Mouse (Mus musculus) spleen, embryonic (tissue): ENCODE data around the gene Pxdc1.

Experiments used
- CTCF ChIA-PET: fragments of 350-600 bp; sonication (Branson Sonifier 250); formaldehyde crosslinking; loops from one replicate; lab custom pipeline; 2022; lab: Charles Lee

Gene Pxdc1

GRCm38 (mm10) chr13:34652016-34652352 lies 1.3 kb downstream of the Pxdc1 start:
- CTCF ChIA-PET: interaction anchor here (0.7 to 1.5 kb wide), 2 partner anchors 52 to 402 kb away, joined by 3 read pairs; no protein-coding TSS in a partner anchor

- CTCF ChIA-PET: interaction anchor here (0.7 to 1.5 kb wide), 2 partner anchors 52 to 401 kb away, joined by 3 read pairs; no protein-coding TSS in a partner anchor
Observed at GRCm38 (mm10) chr13:34651474-34651991, 1.8 kb downstream of the Pxdc1 start.

- CTCF ChIA-PET: no interaction called here
Observed at GRCm38 (mm10) chr13:34650953-34651352, 2.3 kb downstream of the Pxdc1 start.

DNA sequence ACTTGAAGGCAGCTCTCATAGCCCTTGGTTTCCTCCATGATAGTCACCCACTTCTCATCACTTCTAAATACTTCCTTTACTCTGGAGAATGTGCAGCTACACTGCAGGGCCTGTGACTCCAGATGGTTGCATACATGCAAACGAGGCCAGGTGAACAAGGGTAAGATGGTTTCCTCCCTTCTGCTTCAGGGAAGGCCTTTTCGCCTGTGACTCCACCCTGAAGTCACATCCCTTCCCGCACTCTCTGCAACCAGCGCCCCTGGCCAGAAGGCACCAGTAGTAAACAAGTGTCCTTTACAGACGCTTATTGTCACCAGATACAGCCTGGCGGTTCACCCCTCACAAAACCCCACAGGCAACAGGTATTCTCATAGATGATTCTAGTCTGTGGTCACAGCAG lies 2.9 kb downstream of the Pxdc1 start:
- CTCF ChIA-PET: no interaction called here

GRCm38 (mm10) chr13:34647751-34648150 lies 5.5 kb downstream of the Pxdc1 start:
- CTCF ChIA-PET: interaction anchor here (0.5 kb wide), 1 partner anchor 20 kb away, joined by 5 read pairs; no protein-coding TSS in a partner anchor

DNA sequence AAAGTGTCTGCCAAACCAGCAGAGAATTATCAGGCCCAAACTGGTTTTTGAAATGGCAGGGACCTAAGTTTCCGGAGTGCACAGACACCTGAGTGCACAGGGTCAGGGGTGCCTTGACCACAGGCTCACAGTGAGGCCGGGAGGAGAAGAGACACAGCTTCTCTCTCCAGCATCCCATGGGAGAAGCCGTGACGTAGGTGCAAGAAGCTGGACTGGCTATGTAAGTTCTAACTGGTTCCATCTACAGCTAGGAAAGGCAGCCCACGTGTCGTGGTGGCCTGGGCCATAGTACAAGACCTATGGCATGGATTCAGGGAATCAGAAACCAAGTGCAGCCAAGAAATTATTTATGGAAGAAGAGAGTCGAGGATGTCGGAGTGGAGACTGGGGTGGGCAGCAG lies 6.1 kb downstream of the Pxdc1 start:
- CTCF ChIA-PET: no interaction called here

GRCm38 (mm10) chr13:34646240-34646750 lies 7.0 kb downstream of the Pxdc1 start:
- CTCF ChIA-PET: no interaction called here

DNA sequence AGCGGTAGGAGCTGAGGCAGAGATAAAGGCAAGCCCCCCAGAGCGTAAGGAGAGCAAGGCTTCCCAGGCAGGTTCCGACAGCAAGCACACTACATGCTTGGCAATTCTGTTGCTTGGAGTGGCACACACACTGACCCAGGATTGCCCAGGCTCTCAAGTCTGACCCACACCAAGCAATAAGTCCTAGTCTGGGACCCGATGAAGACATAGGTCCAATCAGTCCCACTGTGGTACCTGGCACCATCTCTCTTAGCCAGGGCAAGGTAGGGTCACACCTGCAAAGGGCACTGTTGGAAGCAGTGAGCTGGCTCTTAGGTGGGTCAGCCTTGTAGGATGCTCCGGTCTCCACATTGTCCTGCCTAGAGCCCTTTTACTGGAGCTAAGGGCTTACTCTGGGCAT lies 7.8 kb downstream of the Pxdc1 start:
- CTCF ChIA-PET: no interaction called here

GRCm38 (mm10) chr13:34644401-34644800 lies 8.9 kb downstream of the Pxdc1 start:
- CTCF ChIA-PET: interaction anchor here (1.3 kb wide), 1 partner anchor 220 kb away, joined by 4 read pairs; no protein-coding TSS in a partner anchor

DNA sequence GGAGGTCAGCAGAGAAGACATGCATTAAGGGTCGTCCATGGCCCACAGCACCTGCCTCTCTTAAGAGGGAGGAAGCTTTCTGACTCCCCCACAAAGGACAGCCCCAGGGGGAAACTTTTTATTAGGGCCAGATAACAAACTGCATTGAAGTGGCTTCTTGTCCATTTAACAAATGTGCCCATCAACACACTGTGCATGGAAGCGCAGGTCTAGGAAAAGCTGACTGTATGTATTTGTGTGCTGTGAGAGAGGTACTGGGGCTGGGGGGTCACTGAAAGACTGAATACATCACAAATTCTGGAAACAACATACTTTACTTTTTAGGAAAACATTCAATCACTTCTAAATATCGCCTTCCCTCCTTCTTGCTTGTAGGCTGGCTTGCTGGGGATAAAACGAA lies 9.4 kb downstream of the Pxdc1 start:
- CTCF ChIA-PET: interaction anchor here (1.3 to 3.1 kb wide), 2 partner anchors 150 to 220 kb away, joined by 4 to 20 read pairs; no protein-coding TSS in a partner anchor

DNA sequence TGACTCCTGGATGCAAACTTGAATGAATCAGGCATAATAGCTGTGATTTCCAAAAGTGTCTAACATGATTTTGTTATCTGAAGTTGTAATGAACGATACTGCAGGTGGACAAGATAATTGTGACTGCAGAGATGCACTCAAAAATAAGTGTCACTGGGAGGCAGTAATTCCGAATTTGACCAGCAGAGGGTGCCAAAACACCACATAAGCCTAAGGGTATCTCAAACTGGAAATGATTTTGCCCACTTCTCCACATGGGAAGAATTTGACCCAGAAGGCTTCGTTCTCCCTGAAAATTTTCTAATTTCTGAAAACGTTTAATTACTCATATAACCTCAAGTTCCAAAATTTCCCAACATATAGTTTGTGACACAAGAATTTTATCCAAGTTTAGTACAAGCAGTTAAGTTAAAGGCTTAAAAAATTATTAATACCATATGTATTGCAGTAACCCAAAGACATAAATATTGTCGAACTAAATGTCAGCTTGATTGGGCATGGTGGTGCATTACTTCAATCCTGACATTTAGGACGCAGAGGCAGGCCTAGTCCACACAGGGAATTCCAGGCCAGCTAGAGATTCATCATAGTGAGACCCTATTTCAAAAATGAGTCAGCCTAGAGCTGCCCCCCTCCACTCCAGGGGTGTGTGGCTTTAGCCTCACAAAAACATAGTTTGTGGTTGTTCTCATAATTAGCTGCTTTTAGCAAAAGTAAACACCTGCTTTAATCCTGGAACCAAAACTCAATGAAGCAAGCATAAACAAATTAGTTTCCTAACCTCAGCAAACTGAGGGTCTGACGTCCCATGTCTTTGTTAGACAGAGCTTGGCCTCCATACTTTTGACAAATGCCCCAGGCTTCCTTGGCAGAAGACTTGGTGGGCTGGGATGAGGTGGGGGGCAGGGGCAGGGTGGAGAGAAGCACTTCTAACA lies 10.1 kb downstream of the Pxdc1 start:
- CTCF ChIA-PET: interaction anchor here (0.7 to 3.1 kb wide), 3 partner anchors 139 to 221 kb away, joined by 3 to 20 read pairs (median 4); no protein-coding TSS in a partner anchor

- CTCF ChIA-PET: interaction anchor here (0.6 to 3.1 kb wide), 4 partner anchors 8 to 153 kb away, joined by 3 to 20 read pairs (median 6); no protein-coding TSS in a partner anchor
Observed at GRCm38 (mm10) chr13:34641066-34641465, 12.2 kb downstream of the Pxdc1 start.

- CTCF ChIA-PET: no interaction called here
Observed at GRCm38 (mm10) chr13:34635978-34636377, 17.3 kb downstream of the Pxdc1 start.

GRCm38 (mm10) chr13:34630319-34630718 lies 23.0 kb downstream of the Pxdc1 start:
- CTCF ChIA-PET: interaction anchor here (0.6 kb wide), 1 partner anchor 1529 kb away, joined by 3 read pairs; no protein-coding TSS in a partner anchor

GRCm38 (mm10) chr13:34629741-34630140 lies 23.5 kb downstream of the Pxdc1 start:
- CTCF ChIA-PET: no interaction called here

GRCm38 (mm10) chr13:34627446-34627845 lies 25.8 kb downstream of the Pxdc1 start:
- CTCF ChIA-PET: interaction anchor here (0.6 kb wide), 1 partner anchor 234 kb away, joined by 3 read pairs; no protein-coding TSS in a partner anchor

DNA sequence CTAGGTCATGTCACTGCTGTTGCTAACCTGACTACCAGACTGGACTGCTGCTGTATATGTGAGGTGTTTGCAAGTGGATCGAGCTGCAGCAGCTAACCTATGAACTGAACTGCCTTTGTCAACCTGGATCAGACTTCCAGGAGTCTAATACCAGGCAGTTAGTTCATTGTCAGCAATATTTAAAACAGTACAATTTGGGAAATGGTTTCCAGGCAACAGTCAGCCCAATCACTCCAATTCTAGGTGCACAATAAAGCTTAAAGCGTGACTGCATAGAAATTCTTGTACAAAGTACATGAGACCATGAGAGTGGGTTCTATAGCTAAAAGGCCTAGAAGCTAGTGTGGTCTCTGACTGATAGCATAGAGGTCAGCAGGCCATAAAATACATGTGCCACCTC lies 28.9 kb downstream of the Pxdc1 start:
- CTCF ChIA-PET: no interaction called here

- CTCF ChIA-PET: no interaction called here
Observed at GRCm38 (mm10) chr13:34612402-34612801, 40.9 kb downstream of the Pxdc1 start.

DNA sequence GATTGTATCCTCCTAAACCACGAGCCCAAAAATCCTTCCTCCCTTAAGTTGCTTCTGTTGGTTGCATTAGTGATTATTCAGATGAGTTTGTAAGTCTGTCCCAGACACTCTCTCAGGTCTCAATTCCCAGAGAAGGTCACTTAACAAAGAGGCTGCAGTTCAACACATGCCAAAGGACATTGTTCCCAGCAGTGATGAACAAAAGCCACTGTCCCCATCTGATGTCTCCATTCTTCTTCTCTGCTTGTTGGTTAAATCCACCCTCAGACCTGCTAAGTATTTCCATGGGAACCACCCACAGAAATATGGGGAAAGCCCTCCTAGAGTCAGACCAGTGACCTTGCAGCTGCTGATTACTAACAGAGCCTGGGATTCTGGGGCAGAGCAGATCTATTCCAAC lies 43.6 kb downstream of the Pxdc1 start:
- CTCF ChIA-PET: no interaction called here

DNA sequence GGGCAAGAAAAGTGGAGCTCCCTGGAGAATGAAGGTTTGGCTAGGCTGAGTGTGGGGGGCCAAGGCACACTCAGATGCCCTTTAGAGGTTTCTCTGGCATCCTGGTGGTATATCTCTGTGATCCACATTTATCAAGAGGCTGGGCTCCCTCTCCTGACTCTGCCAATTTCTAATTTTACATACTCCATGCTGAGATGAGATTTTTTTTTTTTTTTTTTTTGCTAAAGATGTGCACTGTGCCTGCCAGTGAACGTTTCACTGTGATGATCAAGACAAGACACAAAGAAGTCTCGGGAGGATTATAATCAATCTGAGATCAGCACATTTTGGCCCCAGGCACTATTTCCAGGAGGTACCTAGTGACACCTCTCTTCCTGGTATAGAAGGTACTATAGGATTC lies 46.2 kb downstream of the Pxdc1 start:
- CTCF ChIA-PET: no interaction called here

GRCm38 (mm10) chr13:34605884-34606283 lies 47.4 kb downstream of the Pxdc1 start:
- CTCF ChIA-PET: no interaction called here

GRCm38 (mm10) chr13:34605206-34605605 lies 48.1 kb downstream of the Pxdc1 start:
- CTCF ChIA-PET: no interaction called here
